Mouse (Mus musculus) CH12.LX (cell line): ENCODE measurements around the gene Smarcc2. TPM values are rescaled to one million over a fixed set of nuclear protein-coding genes. Genes with fewer than 3 reads are reported as not detected.
A peak's percentile ranks its signal among the peaks of the same experiment; 100 is the strongest.

ENCODE experiments used
- DNase-seq: peaks from one replicate; pipeline ENCODE4 v3.0.0-alpha.2; 2013; ENCODE audit errors: extremely low read depth
- H3K27ac ChIP-seq: 2 replicates; pipeline ENCODE4 v1.5.1; 2012; ENCODE audit warnings: low read depth, mild to moderate bottlenecking, control low read depth, moderate library complexity; ENCODE audit not compliant: insufficient read depth
- H3K27me3 ChIP-seq: replicated peaks from 2 replicates; pipeline ENCODE3; 2012; ENCODE audit warnings: inconsistent platforms
- H3K36me3 ChIP-seq, 2 experiments: replicated peaks in 1 of 2; 2 replicates each; pipeline versions ENCODE3 to v1.6.1; 2012; ENCODE audit warnings: inconsistent platforms in 1 of 2, low read length in 1 of 2, mild to moderate bottlenecking in 1 of 2, mixed read lengths in 1 of 2, moderate library complexity in 1 of 2; ENCODE audit not compliant: control insufficient read depth in 1 of 2, insufficient read depth in 1 of 2
- H3K4me1 ChIP-seq, 2 experiments: 2 replicates each; pipeline ENCODE4 v1.6.1; 2012; ENCODE audit warnings: inconsistent platforms in 1 of 2, moderate library complexity in 1 of 2; ENCODE audit not compliant: insufficient read depth in 2 of 2, control insufficient read depth in 1 of 2
- H3K4me2 ChIP-seq: 2 replicates; pipeline ENCODE4 v1.6.1; 2012; ENCODE audit warnings: low read depth, mild to moderate bottlenecking, control low read depth; ENCODE audit not compliant: poor library complexity, insufficient read depth, severe bottlenecking
- H3K4me3 ChIP-seq, 3 experiments: fragments of 150-350 bp in 1 of 3; sonication (generic) in 1 of 3; replicated peaks in 1 of 3; 2 replicates each; pipeline versions ENCODE3 to v1.5.1; 2011 to 2012; ENCODE audit warnings: low read depth in 2 of 3, low read length in 2 of 3, mild to moderate bottlenecking in 2 of 3, moderate library complexity in 2 of 3, control low read depth in 1 of 3, improper control_type of control experiment in 1 of 3, inconsistent platforms in 1 of 3, mixed read lengths in 1 of 3; ENCODE audit not compliant: poor library complexity in 1 of 3
- H3K79me2 ChIP-seq: replicated peaks from 2 replicates; pipeline ENCODE4 v1.6.1; 2012; ENCODE audit warnings: mild to moderate bottlenecking, moderate library complexity; ENCODE audit not compliant: control insufficient read depth, poor library complexity, insufficient read depth, severe bottlenecking; ENCODE audit errors: extremely low read depth
- H3K9ac ChIP-seq: 2 replicates; pipeline ENCODE4 v1.6.1; 2012; ENCODE audit warnings: low read depth, mild to moderate bottlenecking, control low read depth, moderate library complexity; ENCODE audit not compliant: insufficient read depth
- H3K9me3 ChIP-seq: replicated peaks from 2 replicates; pipeline ENCODE3; 2012; ENCODE audit warnings: low read length, inconsistent platforms, mixed read lengths
- E2F4 ChIP-seq: IDR thresholded peaks from 2 replicates; pipeline ENCODE4 v1.6.1; 2011; ENCODE audit warnings: low read depth, low read length, improper control_type of control experiment; ENCODE audit not compliant: insufficient replicate concordance
- ELF1 ChIP-seq: IDR thresholded peaks from 2 replicates; pipeline ENCODE4 v1.6.1; 2014; ENCODE audit warnings: low read depth, mild to moderate bottlenecking, inconsistent platforms, low read length, improper control_type of control experiment
- GABPA ChIP-seq: IDR thresholded peaks from 2 replicates; pipeline ENCODE4 v1.6.1; 2012; ENCODE audit warnings: low read depth, low read length, improper control_type of control experiment, inconsistent platforms; ENCODE audit not compliant: insufficient replicate concordance
- HCFC1 ChIP-seq: IDR thresholded peaks from 2 replicates; pipeline ENCODE4 v1.6.1; 2012; ENCODE audit warnings: low read depth, mild to moderate bottlenecking, inconsistent platforms, low read length, improper control_type of control experiment
- MAFK ChIP-seq: IDR thresholded peaks from 2 replicates; pipeline ENCODE4 v1.6.1; 2011; ENCODE audit warnings: low read length, improper control_type of control experiment; ENCODE audit not compliant: insufficient replicate concordance
- MAZ ChIP-seq: IDR thresholded peaks from 2 replicates; pipeline ENCODE4 v1.6.1; 2012; ENCODE audit warnings: low read depth, mild to moderate bottlenecking, inconsistent platforms, low read length, improper control_type of control experiment, moderate library complexity
- USF2 ChIP-seq: conservative IDR thresholded peaks from 2 replicates; pipeline ENCODE4 v1.6.1; 2011; ENCODE audit warnings: low read depth, low read length, improper control_type of control experiment
- dilution Hi-C: fragments of 300-500 bp; cut with MboI; formaldehyde crosslinking; loops from 2 replicates; pipeline ENCODE4 v1.14.3; 2020; ENCODE audit warnings: low sequenced_read_pairs; ENCODE audit not compliant: extremely low pct_unique_long_range_greater_than_20kb, extremely low pct_ligation_motif_present
- in situ Hi-C: fragments of 300-500 bp; cut with MboI; formaldehyde crosslinking; loops from 3 replicates; pipeline ENCODE4 v1.14.3; 2019; ENCODE audit warnings: low sequenced_read_pairs, low pct_ligation_motif_present, low pct_unique_long_range_greater_than_20kb, mixed read lengths
- polyA plus RNA-seq: library from polyadenylated mRNA; unstranded; fragments of >175 nt; gene quantifications from 2 replicates; pipeline ENCODE4 v1.2.1, GENCODE M21; 2012; ENCODE audit warnings: low read depth; ENCODE audit not compliant: insufficient read length
- total RNA-seq, 2 experiments: library from RNA; depleted of rRNA; stranded (reverse); fragments of 300-350 nt in 1 of 2; fragments of >200 nt in 1 of 2; gene quantifications; 2 replicates each; pipeline ENCODE4 v1.2.3; 2012 to 2014

Smarcc2 gene
- total and polyA plus RNA-seq, 3 experiments: 6.1 to 42.6 (median 24.8) TPM

DNA sequence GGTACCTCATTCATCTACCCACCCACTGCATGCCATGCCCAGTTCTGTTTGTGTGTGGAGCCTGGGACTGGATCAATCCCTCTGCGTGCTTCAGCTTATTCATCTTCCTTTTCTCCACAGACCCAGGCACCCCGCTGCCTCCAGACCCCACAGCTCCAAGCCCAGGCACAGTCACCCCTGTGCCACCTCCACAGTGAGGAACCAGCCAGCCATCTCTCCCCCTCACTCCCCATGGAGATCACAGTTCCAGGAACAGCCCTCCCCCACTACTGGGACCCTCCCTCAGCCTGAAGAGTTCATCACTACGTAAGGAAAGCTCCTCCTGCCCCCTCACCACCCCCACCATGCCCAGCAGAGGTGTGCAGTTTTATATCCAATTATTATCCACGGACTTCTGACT lies 29.7 kb downstream of the Smarcc2 start:
- no peak for TF ChIP-seq ELF1
- TF ChIP-seq, all 38 proteins: peak for 0
- no peaks in the 10 kb centered on the region for H3K27me3 ChIP-seq
- H3K4me3 ChIP-seq: no peak overlapping the region
- peaks cover 17% of the 10 kb centered on the region for H3K79me2 ChIP-seq
- no peak for DNase-seq
- dilution Hi-C loops: no loop called here
- H3K27ac ChIP-seq: no peak overlapping the region
- peaks cover 9 to 13% of the 10 kb centered on the region in 2 experiments; a peak in 3 of 4 replicates for H3K4me1 ChIP-seq
- no peaks in the 10 kb centered on the region for H3K9me3 ChIP-seq
- no peak overlapping the region for H3K4me2 ChIP-seq
- in situ Hi-C loops: no loop called here
- no peak overlapping the region for H3K9ac ChIP-seq
- H3K36me3 ChIP-seq: peaks cover 67 to 72% of the 10 kb centered on the region in 2 experiments

DNA sequence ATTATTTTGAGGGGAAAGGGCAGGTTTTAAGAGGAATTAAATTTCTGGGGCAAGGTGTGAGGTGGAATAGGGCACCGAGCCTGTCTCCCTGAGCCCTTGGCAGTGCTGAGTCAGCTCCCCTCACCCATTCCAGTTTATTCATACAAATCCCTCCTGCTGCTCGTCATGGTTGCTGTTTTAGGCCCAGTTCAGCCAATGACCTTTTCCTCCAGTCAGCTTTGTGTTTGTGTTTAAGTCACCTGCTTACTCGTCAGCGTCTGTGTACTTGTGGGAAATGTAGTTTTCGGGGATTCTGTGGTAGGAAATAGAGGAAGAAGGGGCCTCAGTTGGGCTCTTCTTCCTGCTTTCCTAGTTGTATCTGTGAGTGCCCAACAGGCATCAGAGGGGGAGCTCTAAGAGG lies 30.3 kb downstream of the Smarcc2 start:
- in situ Hi-C loops: no loop called here
- DNase-seq: no peak
- dilution Hi-C loops: no loop called here
- H3K9me3 ChIP-seq: no peaks in the 10 kb centered on the region
- peaks cover 61 to 66% of the 10 kb centered on the region in 2 experiments for H3K36me3 ChIP-seq
- no peak overlapping the region for H3K9ac ChIP-seq
- no peaks in the 10 kb centered on the region for H3K27me3 ChIP-seq
- H3K79me2 ChIP-seq: peaks cover 17% of the 10 kb centered on the region
- no peak overlapping the region for H3K4me3 ChIP-seq
- no peak overlapping the region for H3K27ac ChIP-seq
- peaks cover 9 to 13% of the 10 kb centered on the region in 2 experiments; a peak in 3 of 4 replicates for H3K4me1 ChIP-seq
- TF ChIP-seq MAZ (no peak), MAFK (0 out of 2 replicates have a peak, but pooled peaks have one; percentile 11)
- H3K4me2 ChIP-seq: no peak overlapping the region

DNA sequence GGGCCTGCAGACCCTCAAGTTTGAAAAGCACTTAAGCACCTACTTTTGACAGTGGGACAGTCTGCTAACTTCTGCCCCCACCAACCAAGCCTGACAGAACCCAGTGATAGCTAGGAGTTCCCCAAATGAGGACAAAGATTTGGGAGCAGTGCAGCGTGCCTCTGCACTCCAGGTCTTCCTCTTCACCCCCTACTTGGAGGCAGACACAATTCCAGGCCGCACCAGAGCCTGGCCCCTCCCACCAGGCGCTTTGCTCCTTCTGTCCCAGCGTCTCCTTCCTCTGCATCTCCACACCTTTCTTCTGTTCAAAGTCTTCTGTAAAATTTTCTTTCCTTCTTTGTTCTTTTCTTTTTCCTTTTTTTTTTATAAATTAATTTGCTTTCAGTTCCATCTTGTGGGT lies 30.7 kb downstream of the Smarcc2 start:
- peaks cover 61 to 66% of the 10 kb centered on the region in 2 experiments for H3K36me3 ChIP-seq

DNA sequence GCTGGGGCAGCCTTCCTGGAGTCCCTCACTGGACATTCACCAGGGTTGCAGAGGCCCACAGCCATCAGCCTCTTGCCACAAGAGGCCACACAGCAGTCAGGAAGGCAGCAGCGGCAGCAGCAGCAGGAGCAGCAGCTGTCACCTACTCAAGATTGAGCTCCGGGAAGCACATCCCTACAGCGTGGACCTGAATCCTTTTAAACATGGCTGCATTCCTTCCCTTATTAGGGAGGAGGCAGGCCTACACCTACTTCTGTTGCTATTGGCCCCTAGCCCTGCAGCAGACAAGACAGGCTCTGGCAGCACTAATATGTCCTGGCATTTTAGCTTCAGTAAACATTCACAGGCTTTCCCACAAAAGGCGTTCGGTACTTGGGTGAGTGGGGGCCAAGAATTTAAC lies 31.2 kb downstream of the Smarcc2 start:
- Histone ChIP-seq H3K79me2 (peaks cover 20% of the 10 kb centered on the region), H3K4me2 (no peak overlapping the region), H3K27me3 (no peaks in the 10 kb centered on the region), H3K27ac (no peak overlapping the region), H3K4me3 (no peak overlapping the region), H3K9ac (no peak overlapping the region), H3K36me3 (peaks cover 61 to 66% of the 10 kb centered on the region in 2 experiments), H3K9me3 (no peaks in the 10 kb centered on the region), H3K4me1 (peaks cover 12 to 19% of the 10 kb centered on the region in 2 experiments; a peak in 3 of 4 replicates)
- DNase-seq: no peak
- dilution Hi-C loops (no loop called here), in situ Hi-C loops (no loop called here)
- TF ChIP-seq MAFK: no peak

More for the DNA sequence above, 30.7 kb downstream of the Smarcc2 start:
- Histone ChIP-seq H3K4me2 (no peak overlapping the region), H3K27ac (no peak overlapping the region), H3K4me1 (peaks cover 10 to 15% of the 10 kb centered on the region in 2 experiments; a peak in 3 of 4 replicates)
- no peak for TF ChIP-seq E2F4
- no peak for TF ChIP-seq HCFC1
- TF ChIP-seq USF2: no peak
- TF ChIP-seq GABPA: no peak
- TF ChIP-seq, all 38 proteins: peak for 0
- DNase-seq: no peak
- Histone ChIP-seq H3K9me3 (no peaks in the 10 kb centered on the region), H3K4me3 (no peak overlapping the region), H3K9ac (no peak overlapping the region), H3K27me3 (no peaks in the 10 kb centered on the region), H3K79me2 (peaks cover 20% of the 10 kb centered on the region)
- in situ Hi-C loops: no loop called here
- dilution Hi-C loops: no loop called here
